Mouse (Mus musculus): ENCODE results near the gene Efcab6. TPM values are rescaled to one million over a fixed set of nuclear protein-coding genes. Genes with fewer than 3 reads are reported as not detected.

Efcab6 gene
- polyA plus RNA-seq, 1 experiment from 2014 or later: 0.71 TPM

GRCm38 (mm10) chr15:83896011-83896410 is 169.2 kb downstream of the Efcab6 start:
- WGBS: 18% methylated on average over 9 of the region's 9 CpGs

GRCm38 (mm10) chr15:83894261-83894660 is 170.9 kb downstream of the Efcab6 start:
- 84% methylated on average over 7 of the region's 7 CpGs for WGBS
- Histone ChIP-seq H3K9me3 (no peaks in the 10 kb centered on the region), H3K4me1 (peaks cover 5% of the 10 kb centered on the region), H3K27ac (replicated peaks) (no peak overlapping the region), H3K36me3 (replicated peaks) (no peaks in the 10 kb centered on the region), H3K4me3 (no peak overlapping the region), H3K27me3 (replicated peaks; ENCODE audit: low read depth, poor library complexity, severe bottlenecking) (0 out of 2 replicates have a peak, but pooled peaks cover 4% of the 10 kb centered on the region)
- DNase-seq (ENCODE audit: low spot score): no peak

More at GRCm38 (mm10) chr15:83896011-83896410, 169.2 kb downstream of the Efcab6 start:
- Histone ChIP-seq H3K4me1 (peaks cover 9% of the 10 kb centered on the region), H3K27me3 (replicated peaks; ENCODE audit: low read depth, poor library complexity, severe bottlenecking) (0 out of 2 replicates have a peak, but pooled peaks cover 4% of the 10 kb centered on the region), H3K36me3 (replicated peaks) (no peaks in the 10 kb centered on the region), H3K27ac (replicated peaks) (no peak overlapping the region), H3K9me3 (no peaks in the 10 kb centered on the region), H3K4me3 (no peak overlapping the region)
- no peak for DNase-seq (ENCODE audit: low spot score)

GRCm38 (mm10) chr15:83892871-83893270 is 172.3 kb downstream of the Efcab6 start:
- WGBS: 88% methylated on average over 15 of the region's 15 CpGs
- 0 out of 2 replicates have a peak, but pooled peaks cover 4% of the 10 kb centered on the region for H3K27me3 ChIP-seq (replicated peaks; ENCODE audit: low read depth, poor library complexity, severe bottlenecking)
- H3K4me1 ChIP-seq: 0 out of 2 replicates have a peak, but pooled peaks cover 4% of the 10 kb centered on the region
- H3K27ac ChIP-seq (replicated peaks): no peak overlapping the region
- H3K4me3 ChIP-seq: no peak overlapping the region
- H3K36me3 ChIP-seq (replicated peaks): no peaks in the 10 kb centered on the region
- no peaks in the 10 kb centered on the region for H3K9me3 ChIP-seq
- no peak for DNase-seq (ENCODE audit: low spot score)

DNA sequence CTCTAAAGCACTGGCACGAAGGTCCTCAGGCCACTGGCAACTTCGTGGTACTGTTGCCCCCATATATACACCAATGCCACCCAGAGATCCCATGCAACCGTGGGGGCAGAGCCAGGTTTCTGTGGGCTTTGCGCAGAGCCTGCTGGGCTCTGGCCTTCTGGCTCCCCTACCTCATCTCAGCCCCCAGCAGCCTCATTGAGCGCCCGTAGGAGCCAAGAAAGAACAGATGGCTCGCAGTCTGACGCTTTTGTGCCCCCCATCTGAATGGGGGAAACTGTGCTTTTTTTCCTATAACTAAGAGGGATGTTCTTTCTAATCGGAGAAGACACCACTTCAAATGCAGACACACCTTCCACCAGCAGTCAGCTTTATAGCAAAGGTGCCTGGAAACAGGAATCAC is 180.9 kb downstream of the Efcab6 start:
- peaks cover 5% of the 10 kb centered on the region; the same call in 1 of the 2 replicates for H3K4me1 ChIP-seq
- WGBS: 92% methylated on average over 9 of the region's 9 CpGs
- no peaks in the 10 kb centered on the region for H3K27me3 ChIP-seq (replicated peaks; ENCODE audit: low read depth, poor library complexity, severe bottlenecking)

DNA sequence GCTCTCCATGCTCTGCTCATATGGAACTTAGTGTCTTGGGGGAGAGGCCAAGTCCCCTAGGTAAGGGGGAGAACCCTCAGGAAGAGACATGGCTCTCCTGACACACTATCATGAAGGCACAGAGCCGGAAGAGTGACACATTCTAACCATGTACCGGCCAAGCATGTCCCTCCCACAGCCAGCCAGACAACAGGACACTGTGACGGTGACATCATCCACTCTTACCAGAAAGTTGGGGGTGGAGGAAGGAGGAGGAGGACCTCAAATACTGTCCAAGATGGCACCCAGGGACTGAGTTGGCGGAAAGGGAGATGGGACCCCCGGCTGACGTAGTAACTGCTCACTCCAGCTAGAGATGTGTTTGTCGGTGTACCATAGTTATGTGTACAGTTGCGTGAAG is 181.4 kb downstream of the Efcab6 start:
- Histone ChIP-seq H3K4me3 (no peak overlapping the region), H3K9me3 (no peaks in the 10 kb centered on the region), H3K27ac (replicated peaks) (no peak overlapping the region), H3K4me1 (peaks cover 5% of the 10 kb centered on the region; the same call in 1 of the 2 replicates), H3K27me3 (replicated peaks; ENCODE audit: low read depth, poor library complexity, severe bottlenecking) (no peaks in the 10 kb centered on the region), H3K36me3 (replicated peaks) (no peaks in the 10 kb centered on the region)
- 92% methylated on average over 8 of the region's 8 CpGs for WGBS
- DNase-seq (ENCODE audit: low spot score): no peak

More for the DNA sequence above, 180.9 kb downstream of the Efcab6 start:
- Histone ChIP-seq H3K9me3 (no peaks in the 10 kb centered on the region), H3K4me3 (no peak overlapping the region), H3K36me3 (replicated peaks) (no peaks in the 10 kb centered on the region), H3K27ac (replicated peaks) (no peak overlapping the region)
- no peak for DNase-seq (ENCODE audit: low spot score)

- Histone ChIP-seq H3K4me1 (peaks cover 8% of the 10 kb centered on the region; the same call in 1 of the 2 replicates), H3K27me3 (replicated peaks; ENCODE audit: low read depth, poor library complexity, severe bottlenecking) (no peaks in the 10 kb centered on the region), H3K27ac (replicated peaks) (no peak overlapping the region), H3K4me3 (no peak overlapping the region), H3K36me3 (replicated peaks) (no peaks in the 10 kb centered on the region), H3K9me3 (no peaks in the 10 kb centered on the region)
- DNase-seq (ENCODE audit: low spot score): peak; percentile 83
- 23% methylated on average over 5 of the region's 5 CpGs for WGBS
Observed at GRCm38 (mm10) chr15:83879845-83880244, 185.3 kb downstream of the Efcab6 start.

GRCm38 (mm10) chr15:83877898-83878297 is 187.3 kb downstream of the Efcab6 start:
- Histone ChIP-seq H3K9me3 (no peaks in the 10 kb centered on the region), H3K36me3 (replicated peaks) (no peaks in the 10 kb centered on the region), H3K4me1 (peaks cover 8% of the 10 kb centered on the region; the same call in 1 of the 2 replicates), H3K27me3 (replicated peaks; ENCODE audit: low read depth, poor library complexity, severe bottlenecking) (no peaks in the 10 kb centered on the region; the same call in 1 of the 2 replicates), H3K27ac (replicated peaks) (no peak overlapping the region), H3K4me3 (no peak overlapping the region)
- no peak for DNase-seq (ENCODE audit: low spot score)
- 83% methylated on average over 2 of the region's 2 CpGs for WGBS

DNA sequence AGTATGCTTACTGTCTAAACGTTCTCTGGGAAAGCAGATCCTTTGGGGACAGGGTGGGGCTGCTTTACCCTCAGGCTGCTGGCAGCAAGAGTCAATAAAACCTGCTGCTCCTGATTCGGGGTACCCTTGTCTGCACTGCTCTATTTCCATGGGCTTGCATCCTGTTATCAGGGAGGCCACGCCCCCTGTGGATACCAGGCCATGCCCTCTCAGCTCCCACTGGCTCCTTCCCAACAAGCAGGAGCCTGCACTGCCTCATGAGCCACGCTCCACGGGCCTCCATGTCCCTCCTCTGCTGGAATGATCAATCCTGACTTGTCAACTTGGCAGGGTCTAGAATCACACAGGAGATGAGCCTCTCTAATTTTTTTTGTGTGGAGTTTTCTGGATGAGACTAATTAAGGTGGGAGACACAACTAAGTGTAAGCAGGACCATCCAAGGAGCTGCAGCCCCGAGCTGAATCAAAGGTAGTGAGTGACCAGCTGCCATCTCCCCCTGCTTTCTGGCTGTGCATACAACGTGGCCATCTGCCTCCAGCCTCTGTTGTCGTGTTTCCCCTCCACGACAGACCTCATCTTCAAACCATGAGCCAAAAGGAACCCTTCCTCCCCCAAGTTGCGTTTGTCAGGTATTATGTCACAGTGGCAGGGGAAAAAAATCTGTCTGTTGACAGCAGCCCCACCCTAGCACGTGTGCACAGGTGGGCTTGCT is 187.9 kb downstream of the Efcab6 start:
- Histone ChIP-seq H3K9me3 (no peaks in the 10 kb centered on the region), H3K4me3 (no peak overlapping the region), H3K27ac (replicated peaks) (no peak overlapping the region), H3K4me1 (peaks cover 8% of the 10 kb centered on the region; the same call in 1 of the 2 replicates), H3K27me3 (replicated peaks; ENCODE audit: low read depth, poor library complexity, severe bottlenecking) (no peaks in the 10 kb centered on the region; the same call in 1 of the 2 replicates), H3K36me3 (replicated peaks) (no peaks in the 10 kb centered on the region)
- DNase-seq (ENCODE audit: low spot score): no peak
- WGBS: 58% methylated on average over 11 of the region's 11 CpGs

- peak; percentile 23 for DNase-seq (ENCODE audit: low spot score)
- 13% methylated on average over 17 of the region's 17 CpGs for WGBS
- H3K27me3 ChIP-seq (replicated peaks; ENCODE audit: low read depth, poor library complexity, severe bottlenecking): peaks cover 25% of the 10 kb centered on the region
- H3K36me3 ChIP-seq (replicated peaks): no peaks in the 10 kb centered on the region
- H3K4me3 ChIP-seq: peak overlapping the region; percentile 35
- H3K27ac ChIP-seq (replicated peaks): no peak overlapping the region
- H3K9me3 ChIP-seq: no peaks in the 10 kb centered on the region
- peaks cover 17% of the 10 kb centered on the region for H3K4me1 ChIP-seq
Observed at GRCm38 (mm10) chr15:83870936-83871335, 194.2 kb downstream of the Efcab6 start.

DNA sequence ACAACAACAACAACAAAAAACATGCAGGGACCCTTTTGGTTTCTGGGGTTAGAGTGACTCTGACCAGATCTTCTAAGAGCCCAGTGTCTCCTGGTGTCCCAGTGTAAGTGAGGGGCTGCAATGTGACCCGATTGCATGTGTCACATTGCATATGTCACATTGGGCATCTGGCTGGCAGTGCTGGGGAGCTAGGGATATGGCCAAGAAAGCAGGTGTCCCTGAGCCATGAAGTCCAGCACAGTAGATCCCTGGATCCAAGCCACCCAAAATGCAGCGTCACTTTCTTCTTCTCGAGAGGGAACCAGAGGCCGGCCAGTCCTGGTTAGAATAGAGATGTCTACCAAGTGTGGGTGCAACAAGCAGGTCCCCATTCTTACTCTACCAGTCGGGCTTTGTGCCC is 199.6 kb downstream of the Efcab6 start:
- Histone ChIP-seq H3K27me3 (replicated peaks; ENCODE audit: low read depth, poor library complexity, severe bottlenecking) (peaks cover 14% of the 10 kb centered on the region), H3K4me1 (peaks cover 3% of the 10 kb centered on the region), H3K4me3 (no peak overlapping the region), H3K36me3 (replicated peaks) (no peaks in the 10 kb centered on the region), H3K27ac (replicated peaks) (no peak overlapping the region), H3K9me3 (no peaks in the 10 kb centered on the region)
- 92% methylated on average over 5 of the region's 5 CpGs for WGBS
- DNase-seq (ENCODE audit: low spot score): no peak

DNA sequence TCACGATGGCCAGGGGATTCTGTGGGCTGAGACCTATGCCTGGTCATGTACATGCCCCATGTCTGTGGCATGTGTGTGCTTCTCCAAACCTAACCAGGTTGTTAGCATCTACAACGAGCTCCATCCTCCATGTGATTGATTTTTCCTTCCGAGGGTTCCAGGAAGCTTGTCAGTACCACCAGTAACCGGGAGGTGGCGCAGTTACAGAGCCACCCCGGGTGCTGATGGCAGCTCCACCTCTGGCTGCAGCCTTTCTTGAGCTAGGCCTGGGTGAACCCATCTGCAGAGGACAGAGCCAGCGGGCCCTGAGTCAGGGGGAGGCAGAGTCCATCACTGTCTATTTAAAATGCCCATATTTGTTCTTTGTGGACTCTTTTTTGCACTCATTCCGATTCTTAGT is 208.1 kb downstream of the Efcab6 start:
- 22% methylated on average over 8 of the region's 8 CpGs for WGBS
- H3K9me3 ChIP-seq: no peaks in the 10 kb centered on the region
- peak; percentile 69 for DNase-seq (ENCODE audit: low spot score)

DNA sequence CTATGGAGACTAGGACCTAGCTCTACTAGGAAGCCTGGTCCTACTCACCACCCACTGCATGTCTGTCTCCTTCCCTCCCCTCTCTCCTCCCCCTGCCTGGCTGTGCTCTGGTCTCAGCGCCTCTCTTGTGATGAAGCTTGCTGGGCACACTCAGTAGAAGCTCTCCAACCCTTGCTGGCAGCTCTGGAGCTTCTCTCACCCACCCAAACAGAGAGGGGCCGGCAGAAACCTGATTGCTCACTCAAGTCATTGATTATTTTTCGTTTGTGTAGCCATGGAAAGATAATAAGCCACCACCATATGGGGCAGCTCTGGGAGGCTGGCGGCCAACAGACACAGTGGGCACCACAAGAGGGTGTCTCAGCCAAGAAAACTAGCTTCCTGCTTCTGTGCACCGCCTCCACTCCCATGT is 211.8 kb downstream of the Efcab6 start:
- no peaks in the 10 kb centered on the region for H3K4me1 ChIP-seq
- WGBS: 82% methylated on average over 5 of the region's 5 CpGs
- H3K4me3 ChIP-seq: no peak overlapping the region
- H3K27me3 ChIP-seq (replicated peaks; ENCODE audit: low read depth, poor library complexity, severe bottlenecking): no peaks in the 10 kb centered on the region
- H3K36me3 ChIP-seq (replicated peaks): 0 out of 2 replicates have a peak, but pooled peaks cover 4% of the 10 kb centered on the region
- no peak overlapping the region for H3K27ac ChIP-seq (replicated peaks)
- DNase-seq (ENCODE audit: low spot score): no peak
- no peaks in the 10 kb centered on the region for H3K9me3 ChIP-seq

More for the DNA sequence above, 208.1 kb downstream of the Efcab6 start:
- no peak overlapping the region for H3K27ac ChIP-seq (replicated peaks)
- H3K36me3 ChIP-seq (replicated peaks): 0 out of 2 replicates have a peak, but pooled peaks cover 4% of the 10 kb centered on the region
- H3K27me3 ChIP-seq (replicated peaks; ENCODE audit: low read depth, poor library complexity, severe bottlenecking): no peaks in the 10 kb centered on the region
- H3K4me1 ChIP-seq: no peaks in the 10 kb centered on the region
- H3K4me3 ChIP-seq: no peak overlapping the region

DNA sequence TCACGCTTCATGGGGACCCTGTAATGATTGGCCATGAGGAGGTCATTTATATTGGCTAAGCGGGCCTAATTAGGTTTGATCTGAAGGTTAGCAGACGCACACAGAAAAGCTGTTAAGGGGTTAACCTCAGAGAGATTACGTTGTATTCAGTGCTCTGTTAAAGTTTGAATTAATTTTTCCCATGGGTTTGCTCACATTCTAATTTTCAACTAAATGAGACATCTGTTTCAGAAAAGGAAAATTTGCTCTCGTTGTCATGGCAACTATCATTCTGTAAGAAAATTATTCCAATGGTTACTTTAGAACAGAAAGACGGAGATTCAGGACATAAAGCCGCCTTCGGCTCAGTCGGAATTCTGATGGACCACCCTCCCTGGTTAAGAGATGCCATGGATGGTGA is 217.0 kb downstream of the Efcab6 start:
- 80% methylated on average over 9 of the region's 9 CpGs for WGBS
- H3K27ac ChIP-seq (replicated peaks): no peak overlapping the region
- H3K9me3 ChIP-seq: no peaks in the 10 kb centered on the region
- no peaks in the 10 kb centered on the region for H3K36me3 ChIP-seq (replicated peaks)
- H3K4me1 ChIP-seq: peaks cover 46% of the 10 kb centered on the region
- DNase-seq (ENCODE audit: low spot score): no peak
- H3K27me3 ChIP-seq (replicated peaks; ENCODE audit: low read depth, poor library complexity, severe bottlenecking): peaks cover 18% of the 10 kb centered on the region
- H3K4me3 ChIP-seq: no peak overlapping the region
